Mouse (Mus musculus) thymus, adult 2 months (tissue): ENCODE results near the gene Rims1.

ENCODE experiments used
- CTCF ChIP-seq: fragments of 200-500 bp; IDR thresholded peaks from 2 replicates; pipeline ENCODE4 v1.5.1; 2012; ENCODE audit warnings: mild to moderate bottlenecking, control low read depth, low read length, moderate library complexity, borderline replicate concordance; ENCODE audit not compliant: control insufficient read depth, poor library complexity, insufficient read depth; ENCODE audit errors: extremely low read depth
- POLR2A ChIP-seq: fragments of 200-500 bp; IDR thresholded peaks from 2 replicates; pipeline ENCODE4 v1.6.1; 2012; ENCODE audit warnings: mild to moderate bottlenecking, low read length, control low read depth, moderate library complexity; ENCODE audit not compliant: control insufficient read depth, poor library complexity, insufficient read depth; ENCODE audit errors: extremely low read depth

DNA sequence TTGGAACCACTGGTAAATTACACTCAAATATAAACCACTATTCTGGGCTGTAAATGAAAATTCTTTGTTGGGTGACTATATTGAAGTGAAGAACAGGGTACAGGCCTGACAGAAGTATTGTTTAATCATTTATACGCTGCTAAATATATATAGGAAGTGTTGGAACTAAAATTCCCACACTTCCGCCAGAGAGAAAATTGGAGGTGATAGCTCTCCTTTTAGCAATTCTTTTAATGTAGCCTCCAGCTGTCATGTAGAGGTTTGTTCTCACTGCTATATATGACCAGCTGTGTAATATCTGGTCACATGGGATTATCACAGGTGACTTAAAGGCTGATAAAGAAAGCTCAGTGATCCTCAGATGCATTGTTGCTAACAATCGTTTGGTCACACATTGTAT lies 144.0 kb downstream of the Rims1 start:
- TF ChIP-seq POLR2A, result no peak
- no peak for TF ChIP-seq CTCF
